Mouse (Mus musculus) hindbrain, embryonic 13.5 days (tissue): ENCODE data around the gene Atg7. TPM values are rescaled to one million over a fixed set of nuclear protein-coding genes. Genes with fewer than 3 reads are reported as not detected.

Experiments used
- ATAC-seq: fragments of 200-750 bp; cut with Nextera tagmentation; 2 replicates; pipeline ENCODE4 v1.8.0; 2017; ENCODE audit warnings: moderate TSS enrichment; ENCODE audit not compliant: low FRiP score
- H3K27ac ChIP-seq: fragments of 300-500 bp; sonication (generic); 2 replicates; pipeline ENCODE4 v1.5.1; 2015; ENCODE audit warnings: inconsistent platforms, mild to moderate bottlenecking, moderate library complexity
- H3K27me3 ChIP-seq: fragments of 300-500 bp; sonication (generic); 2 replicates; pipeline ENCODE4 v1.6.1; 2015; ENCODE audit warnings: mild to moderate bottlenecking, inconsistent platforms
- H3K36me3 ChIP-seq: fragments of 300-500 bp; sonication (generic); 2 replicates; pipeline ENCODE4 v1.6.1; 2015; ENCODE audit warnings: mild to moderate bottlenecking, inconsistent platforms
- H3K4me1 ChIP-seq: fragments of 300-500 bp; sonication (generic); replicated peaks from 2 replicates; pipeline ENCODE4 v1.6.1; 2015; ENCODE audit warnings: inconsistent platforms
- H3K4me2 ChIP-seq: fragments of 300-500 bp; sonication (generic); 2 replicates; pipeline ENCODE4 v1.6.1; 2015; ENCODE audit warnings: inconsistent platforms, mild to moderate bottlenecking, moderate library complexity
- H3K4me3 ChIP-seq: fragments of 300-500 bp; sonication (generic); 2 replicates; pipeline ENCODE4 v1.5.1; 2015; ENCODE audit warnings: mild to moderate bottlenecking, inconsistent platforms
- H3K9ac ChIP-seq: fragments of 300-500 bp; sonication (generic); 2 replicates; pipeline ENCODE4 v1.6.1; 2015; ENCODE audit warnings: mild to moderate bottlenecking, inconsistent platforms
- H3K9me3 ChIP-seq: fragments of 300-500 bp; sonication (generic); 2 replicates; pipeline ENCODE4 v1.6.1; 2016; ENCODE audit warnings: inconsistent platforms
- WGBS: fragments of 180-500 bp; shearing (Covaris S2); methylation state at CpG from one replicate; pipeline ENCODE4 v1.1.7; 2015; 5-methylcytosine and 5-hydroxymethylcytosine counted together
- polyA plus RNA-seq: library from polyadenylated mRNA; unstranded; fragments of >200 nt; fragmentation: Nextera tagmentation; extraction: Ambion mirVana; gene quantifications from 2 replicates; pipeline ENCODE4 v1.2.1, GENCODE M21; 2015

The Atg7 gene
- polyA plus RNA-seq, 1 experiment from 2014 or later, result 18.2 TPM

- no peak for ATAC-seq
- WGBS, result 90% methylated on average over 3 of the region's 3 CpGs
- Histone ChIP-seq H3K4me3 (no peak overlapping the region), H3K9me3 (no peaks in the 10 kb centered on the region), H3K9ac (no peak overlapping the region), H3K27ac (no peak overlapping the region), H3K27me3 (no peaks in the 10 kb centered on the region), H3K4me1 (peaks cover 37% of the 10 kb centered on the region), H3K4me2 (no peak overlapping the region), H3K36me3 (peaks cover 28% of the 10 kb centered on the region)
Observed at GRCm38 (mm10) chr6:114866078-114866477, 223.2 kb downstream of the Atg7 start.

- Histone ChIP-seq H3K4me2 (no peak overlapping the region), H3K27me3 (no peaks in the 10 kb centered on the region), H3K4me1 (peaks cover 32% of the 10 kb centered on the region), H3K9me3 (no peaks in the 10 kb centered on the region), H3K27ac (no peak overlapping the region), H3K9ac (no peak overlapping the region), H3K36me3 (peaks cover 23% of the 10 kb centered on the region), H3K4me3 (no peak overlapping the region)
- no peak for ATAC-seq
- WGBS, result 88% methylated on average over 4 of the region's 4 CpGs
Observed at GRCm38 (mm10) chr6:114866619-114867018, 223.7 kb downstream of the Atg7 start.

DNA sequence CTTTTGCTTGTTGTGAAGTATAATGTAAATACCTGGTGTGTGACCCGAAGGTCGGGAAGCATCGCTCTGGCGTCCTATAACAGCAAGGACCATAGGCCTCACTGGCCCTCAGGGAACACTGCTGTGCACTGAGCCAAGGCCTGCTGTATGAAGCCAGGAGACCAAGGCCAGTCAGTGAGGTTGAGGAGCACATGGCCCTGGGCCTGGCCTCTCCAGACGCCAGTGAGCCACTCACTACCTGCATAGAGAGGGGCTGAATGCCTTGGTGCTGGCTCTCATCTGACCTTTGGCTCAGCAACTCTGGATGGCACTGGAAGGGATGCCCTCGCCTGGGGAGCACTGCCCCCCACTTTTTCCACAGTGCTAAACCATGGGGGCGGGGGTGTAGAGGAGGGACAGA lies 225.8 kb downstream of the Atg7 start:
- peaks cover 5% of the 10 kb centered on the region; the same call in 1 of the 2 replicates for H3K36me3 ChIP-seq
- no peak overlapping the region for H3K4me3 ChIP-seq
- 83% methylated on average over 7 of the region's 7 CpGs for WGBS
- no peaks in the 10 kb centered on the region for H3K9me3 ChIP-seq
- H3K27ac ChIP-seq, result peak overlapping the region; percentile 58
- ATAC-seq, result no peak
- peak overlapping the region; percentile 39; the same call in 1 of the 2 replicates for H3K9ac ChIP-seq
- no peak overlapping the region for H3K4me2 ChIP-seq
- H3K4me1 ChIP-seq, result peaks cover 43% of the 10 kb centered on the region
- H3K27me3 ChIP-seq, result no peaks in the 10 kb centered on the region

DNA sequence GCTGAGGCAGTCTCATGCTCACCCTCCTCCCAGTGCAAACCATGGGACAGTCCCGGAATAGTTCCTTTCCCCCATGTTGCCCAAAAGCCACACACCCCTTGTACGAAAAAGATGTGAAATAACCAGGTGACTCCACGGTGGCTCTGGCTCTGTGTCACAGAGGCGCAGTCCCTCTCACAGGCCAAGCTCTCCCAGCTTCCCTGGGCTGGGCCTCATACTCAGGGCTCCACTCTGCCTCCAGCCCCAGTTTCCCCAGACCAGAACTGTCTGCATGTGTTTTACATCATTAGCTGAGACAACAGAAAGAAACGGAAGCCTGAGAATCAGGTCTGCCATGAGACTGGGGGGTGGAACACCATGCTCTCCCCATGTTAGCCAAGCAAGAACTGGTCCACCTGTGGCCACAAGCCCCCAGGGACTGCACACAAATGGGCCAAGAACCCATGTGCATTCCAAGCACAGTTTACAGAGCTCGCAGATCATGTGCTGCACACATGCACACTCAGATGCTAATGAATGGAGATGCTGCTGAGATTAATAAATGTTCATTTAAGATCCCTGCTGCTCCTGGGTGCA lies 226.7 kb downstream of the Atg7 start:
- Histone ChIP-seq H3K9ac (no peak overlapping the region; the same call in 1 of the 2 replicates), H3K27me3 (no peaks in the 10 kb centered on the region), H3K36me3 (no peaks in the 10 kb centered on the region; the same call in 1 of the 2 replicates), H3K4me3 (no peak overlapping the region), H3K27ac (peak overlapping the region; percentile 58), H3K9me3 (no peaks in the 10 kb centered on the region), H3K4me1 (peaks cover 50% of the 10 kb centered on the region), H3K4me2 (no peak overlapping the region)
- 0 out of 2 replicates have a peak, but pooled peaks have one; percentile 38 for ATAC-seq
- WGBS, result 73% methylated on average over 6 of the region's 6 CpGs

- H3K4me3 ChIP-seq, result no peak overlapping the region
- WGBS, result 90% methylated on average over 14 of the region's 14 CpGs
- no peak for ATAC-seq
- no peak overlapping the region for H3K27ac ChIP-seq
- H3K4me2 ChIP-seq, result no peak overlapping the region
- no peaks in the 10 kb centered on the region for H3K27me3 ChIP-seq
- no peaks in the 10 kb centered on the region for H3K9me3 ChIP-seq
- no peak overlapping the region for H3K9ac ChIP-seq
- H3K4me1 ChIP-seq, result peaks cover 63% of the 10 kb centered on the region
- no peaks in the 10 kb centered on the region; the same call in 1 of the 2 replicates for H3K36me3 ChIP-seq
Observed at GRCm38 (mm10) chr6:114871010-114871660, 228.2 kb downstream of the Atg7 start.

GRCm38 (mm10) chr6:114873808-114874137 lies 230.9 kb downstream of the Atg7 start:
- Histone ChIP-seq H3K4me1 (peaks cover 84% of the 10 kb centered on the region), H3K9ac (peak overlapping the region; percentile 78), H3K9me3 (no peaks in the 10 kb centered on the region), H3K27ac (peak overlapping the region; percentile 97), H3K36me3 (no peaks in the 10 kb centered on the region; the same call in 1 of the 2 replicates), H3K4me2 (peak overlapping the region; percentile 67), H3K27me3 (no peaks in the 10 kb centered on the region), H3K4me3 (peak overlapping the region; percentile 41)
- no peak for ATAC-seq
- 78% methylated on average over 3 of the region's 3 CpGs for WGBS

DNA sequence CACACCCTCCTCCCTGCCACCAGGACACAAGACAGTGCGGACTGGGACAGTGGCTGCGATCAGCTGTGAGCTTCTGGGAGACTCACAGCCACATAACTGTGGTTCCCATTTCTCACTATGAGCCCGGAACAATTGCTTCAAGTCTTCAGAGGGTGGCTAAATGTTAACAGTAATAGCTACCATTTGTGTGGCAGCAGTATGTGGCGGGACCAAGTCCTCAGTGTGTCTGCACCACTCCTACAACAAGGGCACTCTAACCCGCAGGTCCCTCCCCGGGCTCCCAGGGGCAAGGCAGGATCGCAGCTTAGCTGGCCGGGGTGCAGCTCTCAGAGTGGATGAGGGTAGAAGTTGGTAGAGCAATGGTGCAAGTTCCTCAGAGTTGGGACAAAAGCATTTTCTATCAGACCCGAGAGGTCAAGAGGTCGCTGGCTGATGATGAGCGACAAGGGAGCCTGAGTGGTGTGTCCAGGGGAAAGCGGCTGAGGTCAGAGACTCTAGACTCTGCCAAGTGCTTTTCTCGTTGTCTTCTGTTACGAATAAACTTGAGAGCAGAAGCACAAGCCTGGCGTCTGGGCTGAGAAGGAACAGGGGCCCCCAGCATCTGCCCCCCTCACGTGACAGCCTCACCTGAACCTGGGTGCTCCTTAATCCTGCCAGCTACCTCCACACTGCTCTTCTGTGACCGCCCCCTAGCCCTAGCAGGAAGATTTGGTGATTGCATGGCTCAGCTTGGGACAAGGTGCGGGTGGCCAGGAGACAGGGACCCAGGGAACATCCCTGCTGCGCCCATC lies 231.4 kb downstream of the Atg7 start:
- ATAC-seq, result peak; percentile 57
- no peaks in the 10 kb centered on the region for H3K27me3 ChIP-seq
- H3K36me3 ChIP-seq, result no peaks in the 10 kb centered on the region; the same call in 1 of the 2 replicates
- WGBS, result 7% methylated on average over 19 of the region's 19 CpGs
- peak overlapping the region; percentile 78 for H3K9ac ChIP-seq
- no peaks in the 10 kb centered on the region for H3K9me3 ChIP-seq
- H3K4me2 ChIP-seq, result peak overlapping the region; percentile 67
- H3K4me1 ChIP-seq, result peaks cover 84% of the 10 kb centered on the region
- H3K4me3 ChIP-seq, result peak overlapping the region; percentile 41
- H3K27ac ChIP-seq, result peak overlapping the region; percentile 97

GRCm38 (mm10) chr6:114875018-114875558 lies 232.2 kb downstream of the Atg7 start:
- Histone ChIP-seq H3K4me1 (peaks cover 84% of the 10 kb centered on the region), H3K36me3 (no peaks in the 10 kb centered on the region; the same call in 1 of the 2 replicates), H3K9ac (peak overlapping the region; percentile 78), H3K27ac (peak overlapping the region; percentile 97), H3K4me2 (peak overlapping the region; percentile 67), H3K4me3 (peak overlapping the region; percentile 41), H3K27me3 (no peaks in the 10 kb centered on the region), H3K9me3 (no peaks in the 10 kb centered on the region)
- WGBS, result 0% methylated on average over 18 of the region's 18 CpGs
- peak; percentile 80 for ATAC-seq

DNA sequence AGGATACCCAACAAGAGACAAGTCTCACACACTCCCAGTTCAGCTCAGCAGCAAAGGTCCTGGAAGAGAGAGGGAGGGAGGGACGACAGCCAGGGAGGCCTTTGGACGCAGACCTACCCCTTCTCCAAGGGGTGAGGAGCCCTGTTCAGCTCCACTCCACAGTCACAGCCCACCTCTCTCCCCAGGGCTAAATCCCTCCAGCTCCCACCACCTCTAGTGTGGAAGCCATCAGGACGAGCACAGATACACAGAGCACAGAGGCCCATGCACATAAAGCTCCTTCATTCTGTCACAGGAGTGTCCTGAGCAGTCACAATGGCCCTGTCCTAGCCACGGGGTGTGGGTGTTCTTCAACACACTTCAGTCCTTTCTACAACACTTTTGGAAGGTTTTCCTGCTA lies 233.1 kb downstream of the Atg7 start:
- H3K9me3 ChIP-seq, result no peaks in the 10 kb centered on the region
- H3K9ac ChIP-seq, result peak overlapping the region; percentile 78
- no peak for ATAC-seq
- H3K4me1 ChIP-seq, result peaks cover 86% of the 10 kb centered on the region
- H3K4me2 ChIP-seq, result peak overlapping the region; percentile 67; the same call in 1 of the 2 replicates
- H3K4me3 ChIP-seq, result no peak overlapping the region
- H3K36me3 ChIP-seq, result no peaks in the 10 kb centered on the region; the same call in 1 of the 2 replicates
- H3K27me3 ChIP-seq, result no peaks in the 10 kb centered on the region
- 16% methylated on average over 4 of the region's 4 CpGs for WGBS
- H3K27ac ChIP-seq, result peak overlapping the region; percentile 97

- Histone ChIP-seq H3K4me1 (peaks cover 91% of the 10 kb centered on the region), H3K4me2 (no peak overlapping the region), H3K27me3 (no peaks in the 10 kb centered on the region), H3K9ac (0 out of 2 replicates have a peak overlapping the region, but pooled peaks have one; percentile 78), H3K36me3 (no peaks in the 10 kb centered on the region), H3K9me3 (no peaks in the 10 kb centered on the region), H3K4me3 (no peak overlapping the region), H3K27ac (peak overlapping the region; percentile 97)
- ATAC-seq, result no peak
- 71% methylated on average over 6 of the region's 6 CpGs for WGBS
Observed at GRCm38 (mm10) chr6:114876546-114876945, 233.6 kb downstream of the Atg7 start.

DNA sequence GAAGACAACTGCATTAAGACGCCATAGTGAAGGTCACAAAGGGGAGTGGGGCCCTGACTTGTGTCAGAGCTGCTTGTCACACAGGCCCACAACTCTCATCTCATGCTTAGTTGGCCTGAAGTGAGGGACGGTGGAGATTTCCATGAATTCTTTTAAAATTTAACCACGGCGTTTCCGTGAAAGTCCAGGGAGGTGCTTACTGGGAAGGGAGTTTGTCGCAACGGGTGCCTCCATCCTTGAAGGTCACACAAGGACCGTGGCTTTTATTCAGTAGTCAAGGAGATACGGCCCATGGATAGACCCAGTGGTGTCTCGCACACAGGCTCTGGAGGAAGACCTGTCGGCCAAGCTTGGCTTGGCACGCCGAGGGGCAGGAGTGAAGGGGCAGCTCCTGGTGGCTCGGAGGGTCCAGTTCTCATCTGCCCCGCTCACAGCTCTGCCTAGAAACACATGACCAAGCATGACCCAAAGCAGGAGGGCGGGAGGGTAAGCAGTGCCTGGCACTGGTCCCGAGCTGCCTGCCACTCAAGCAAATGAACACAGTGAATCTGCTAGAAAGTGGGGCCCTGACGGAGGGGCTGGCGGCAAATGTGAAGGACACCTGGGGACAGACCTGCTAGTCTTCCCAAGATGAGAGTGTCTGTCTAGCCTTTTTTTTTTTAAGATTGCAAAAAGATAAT lies 236.1 kb downstream of the Atg7 start:
- H3K4me1 ChIP-seq, result peaks cover 99% of the 10 kb centered on the region
- no peak overlapping the region for H3K4me3 ChIP-seq
- no peak for ATAC-seq
- H3K27me3 ChIP-seq, result no peaks in the 10 kb centered on the region
- peak overlapping the region; percentile 48; the same call in 1 of the 2 replicates for H3K27ac ChIP-seq
- 70% methylated on average over 19 of the region's 19 CpGs for WGBS
- H3K4me2 ChIP-seq, result no peak overlapping the region
- H3K36me3 ChIP-seq, result no peaks in the 10 kb centered on the region
- no peaks in the 10 kb centered on the region for H3K9me3 ChIP-seq
- H3K9ac ChIP-seq, result no peak overlapping the region
